Mouse (Mus musculus): ENCODE data around the gene Zcchc17. TPM values are rescaled to one million over a fixed set of nuclear protein-coding genes. Genes with fewer than 3 reads are reported as not detected.

Zcchc17 gene
- 27.8 TPM for polyA plus RNA-seq (2014; fragmentation: Illumina TruSeq; extraction: RNeasy Lipid Tissue Mini Kit (QIAGEN cat#74804); ENCODE audit: low read depth, low replicate concordance)

GRCm38 (mm10) chr4:130359486-130360237 is at the start of gene Zcchc17, which contains the start of gene Snrnp40:
Gene Zcchc17 (minus strand): TSS chr4:130359943.
Gene Snrnp40 (plus strand): TSS chr4:130360132.

GRCm38 (mm10) chr4:130308231-130309081 is 51.3 kb downstream of the Zcchc17 start, which contains the start of the genes Fabp3 and Gm10570:
Gene Fabp3 (plus strand): TSS chr4:130308595.
Gene Gm10570 (minus strand): TSS chr4:130308674.

DNA sequence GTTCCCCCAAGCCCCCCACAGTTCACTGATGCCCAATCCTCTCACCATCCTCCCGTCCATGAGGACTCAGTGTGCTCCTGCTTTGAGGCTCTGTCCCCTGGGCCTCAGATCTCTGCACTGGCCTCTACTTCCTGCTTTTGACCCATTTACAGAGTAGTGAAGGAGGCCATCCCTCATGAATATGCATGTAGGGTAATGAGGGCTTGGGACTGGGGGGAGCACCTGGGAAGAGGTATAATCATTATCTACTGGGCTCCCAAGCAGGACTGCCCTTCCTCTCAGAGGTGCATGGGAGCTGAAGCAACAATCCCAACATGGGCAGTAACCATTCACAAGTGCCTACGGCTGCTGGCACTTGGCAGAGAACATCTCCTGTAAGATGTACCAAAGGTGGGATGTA is 80.6 kb downstream of the Zcchc17 start, which contains the start of gene Serinc2:
Gene Serinc2, minus strand, starts transcription at position 101 of the 400 bp plus-strand sequence.

Other genes with a start within 250 kb of the Zcchc17 start
- not detected for gene Hcrtr1, start 220.6 kb downstream of the Zcchc17 start, polyA plus RNA-seq (2014; fragmentation: Illumina TruSeq; extraction: RNeasy Lipid Tissue Mini Kit (QIAGEN cat#74804); ENCODE audit: low read depth, low replicate concordance)
- gene Tinagl1, start 184.8 kb downstream of the Zcchc17 start, polyA plus RNA-seq (2014; fragmentation: Illumina TruSeq; extraction: RNeasy Lipid Tissue Mini Kit (QIAGEN cat#74804); ENCODE audit: low read depth, low replicate concordance), result 58.4 TPM
- gene Gm853, start 137.5 kb downstream of the Zcchc17 start, polyA plus RNA-seq (2014; fragmentation: Illumina TruSeq; extraction: RNeasy Lipid Tissue Mini Kit (QIAGEN cat#74804); ENCODE audit: low read depth, low replicate concordance), result not detected
- gene Serinc2, start 80.7 kb downstream of the Zcchc17 start, polyA plus RNA-seq (2014; fragmentation: Illumina TruSeq; extraction: RNeasy Lipid Tissue Mini Kit (QIAGEN cat#74804); ENCODE audit: low read depth, low replicate concordance), result 0.71 TPM
- gene Fabp3, start 51.3 kb downstream of the Zcchc17 start, polyA plus RNA-seq (2014; fragmentation: Illumina TruSeq; extraction: RNeasy Lipid Tissue Mini Kit (QIAGEN cat#74804); ENCODE audit: low read depth, low replicate concordance), result 8,072 TPM
- gene Gm10570, start 51.3 kb downstream of the Zcchc17 start, polyA plus RNA-seq (2014; fragmentation: Illumina TruSeq; extraction: RNeasy Lipid Tissue Mini Kit (QIAGEN cat#74804); ENCODE audit: low read depth, low replicate concordance), result 1.2 TPM
- gene Snrnp40, start 189 bp upstream of the Zcchc17 start, polyA plus RNA-seq (2014; fragmentation: Illumina TruSeq; extraction: RNeasy Lipid Tissue Mini Kit (QIAGEN cat#74804); ENCODE audit: low read depth, low replicate concordance), result 19.6 TPM
- 5.9 TPM for gene Nkain1, start 214.2 kb upstream of the Zcchc17 start, polyA plus RNA-seq (2014; fragmentation: Illumina TruSeq; extraction: RNeasy Lipid Tissue Mini Kit (QIAGEN cat#74804); ENCODE audit: low read depth, low replicate concordance)